Mouse (Mus musculus): ENCODE measurements around the gene Rora.

Rora gene

DNA sequence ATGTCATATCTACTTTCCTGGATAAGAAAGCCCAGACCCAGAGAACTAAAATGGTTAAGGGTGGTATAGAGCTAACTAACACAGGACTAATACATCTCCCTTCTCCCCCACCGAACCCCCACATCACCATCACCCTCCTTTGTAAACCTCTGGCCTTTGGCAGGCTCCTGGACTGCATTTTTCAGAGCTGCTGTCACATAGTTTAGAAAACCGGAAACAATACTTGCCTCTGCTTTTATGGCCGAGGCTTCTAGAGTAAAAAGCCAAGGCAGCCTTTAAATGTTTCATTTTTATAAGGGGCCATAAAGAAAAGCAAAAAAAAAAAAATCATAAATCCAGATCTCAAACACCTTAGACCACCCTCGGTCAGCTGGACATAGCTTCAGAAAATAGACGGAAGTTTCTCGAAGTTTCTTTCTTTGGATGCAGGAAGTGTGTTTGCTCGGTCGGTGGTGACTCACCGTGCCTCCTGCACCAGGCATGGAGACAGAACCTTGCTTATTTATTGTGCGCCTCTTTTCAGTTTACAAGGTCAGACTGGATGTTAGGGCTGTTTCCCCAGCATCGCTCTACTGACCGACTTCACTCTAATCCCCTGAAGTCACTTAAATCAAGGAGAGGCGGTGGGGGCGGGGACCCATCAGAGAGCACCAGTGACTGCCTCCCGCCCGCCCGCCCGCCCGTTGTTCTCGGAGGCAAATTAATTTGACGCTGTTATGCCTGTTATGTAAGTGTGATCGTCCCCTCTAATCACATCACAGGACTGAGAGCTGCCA is 471.6 kb downstream of the Rora start:
- Histone ChIP-seq H3K4me3 (replicated peaks; ENCODE audit: low read length) (no peak overlapping the region), H3K27me3 (ENCODE audit: insufficient read depth, low read length) (no peaks in the 10 kb centered on the region; the same call in 1 of the 2 replicates), H3K36me3 (ENCODE audit: insufficient read depth, low read length) (no peaks in the 10 kb centered on the region), H3K9me3 (ENCODE audit: low read length) (no peaks in the 10 kb centered on the region), H3K4me1 (replicated peaks; ENCODE audit: low read depth, low read length) (no peaks in the 10 kb centered on the region)
- TF ChIP-seq CTCF (conservative IDR thresholded peaks at IDR 0.05; ENCODE audit: low read length) (no peak), POU5F1 (IDR thresholded peaks at IDR 0.05; ENCODE audit: borderline replicate concordance, low read length) (no peak), NANOG (IDR thresholded peaks at IDR 0.05; ENCODE audit: borderline replicate concordance, low read length) (no peak)

DNA sequence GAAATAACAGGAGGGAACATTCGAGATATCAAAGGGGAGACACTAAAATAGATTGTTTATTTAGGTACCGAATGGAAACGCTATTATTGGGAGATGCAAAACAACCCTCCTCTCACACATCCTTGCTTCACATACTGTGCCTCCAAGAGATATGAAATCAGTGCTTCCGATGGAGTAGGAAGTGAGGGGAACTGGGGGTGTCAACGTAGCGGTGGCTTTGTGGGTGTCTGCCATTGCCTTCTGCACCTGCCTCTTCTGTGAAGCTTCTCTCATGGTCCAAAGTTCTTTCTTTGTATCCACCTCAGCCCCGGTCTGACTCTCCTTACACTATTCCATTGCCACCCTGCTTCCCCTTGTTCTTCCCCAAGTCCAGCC is 472.2 kb downstream of the Rora start:
- TF ChIP-seq NANOG (IDR thresholded peaks at IDR 0.05; ENCODE audit: borderline replicate concordance, low read length): no peak
- TF ChIP-seq CTCF (conservative IDR thresholded peaks at IDR 0.05; ENCODE audit: low read length): no peak
- no peak for TF ChIP-seq POU5F1 (IDR thresholded peaks at IDR 0.05; ENCODE audit: borderline replicate concordance, low read length)
- Histone ChIP-seq H3K36me3 (ENCODE audit: insufficient read depth, low read length) (no peaks in the 10 kb centered on the region), H3K27me3 (ENCODE audit: insufficient read depth, low read length) (no peaks in the 10 kb centered on the region; the same call in 1 of the 2 replicates), H3K4me3 (replicated peaks; ENCODE audit: low read length) (no peak overlapping the region), H3K9me3 (ENCODE audit: low read length) (no peaks in the 10 kb centered on the region), H3K4me1 (replicated peaks; ENCODE audit: low read depth, low read length) (no peaks in the 10 kb centered on the region)

DNA sequence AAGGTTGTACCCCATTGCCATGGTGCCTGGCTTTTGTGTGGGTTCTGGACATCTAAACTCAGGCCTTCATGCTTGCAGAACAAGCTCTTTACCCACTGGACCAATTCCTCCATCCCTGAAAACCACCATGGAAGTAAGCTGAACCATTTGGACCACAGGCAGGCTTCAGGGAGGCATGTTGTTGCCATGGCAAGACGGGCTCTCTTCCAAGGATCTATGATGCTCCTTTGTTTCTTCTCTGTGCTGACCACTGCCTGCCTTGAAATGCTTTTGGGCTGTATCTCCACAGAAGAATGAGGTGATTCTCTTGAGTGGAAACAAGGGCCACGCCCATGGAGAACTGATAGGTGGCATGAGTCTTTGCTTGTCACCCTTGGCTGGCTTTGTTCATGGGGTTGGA is 473.0 kb downstream of the Rora start:
- Histone ChIP-seq H3K27me3 (ENCODE audit: insufficient read depth, low read length) (no peaks in the 10 kb centered on the region; the same call in 1 of the 2 replicates), H3K4me1 (replicated peaks; ENCODE audit: low read depth, low read length) (no peaks in the 10 kb centered on the region), H3K9me3 (ENCODE audit: low read length) (no peaks in the 10 kb centered on the region), H3K4me3 (replicated peaks; ENCODE audit: low read length) (no peak overlapping the region), H3K36me3 (ENCODE audit: insufficient read depth, low read length) (no peaks in the 10 kb centered on the region)
- TF ChIP-seq NANOG (IDR thresholded peaks at IDR 0.05; ENCODE audit: borderline replicate concordance, low read length) (no peak), POU5F1 (IDR thresholded peaks at IDR 0.05; ENCODE audit: borderline replicate concordance, low read length) (no peak), CTCF (conservative IDR thresholded peaks at IDR 0.05; ENCODE audit: low read length) (no peak)

DNA sequence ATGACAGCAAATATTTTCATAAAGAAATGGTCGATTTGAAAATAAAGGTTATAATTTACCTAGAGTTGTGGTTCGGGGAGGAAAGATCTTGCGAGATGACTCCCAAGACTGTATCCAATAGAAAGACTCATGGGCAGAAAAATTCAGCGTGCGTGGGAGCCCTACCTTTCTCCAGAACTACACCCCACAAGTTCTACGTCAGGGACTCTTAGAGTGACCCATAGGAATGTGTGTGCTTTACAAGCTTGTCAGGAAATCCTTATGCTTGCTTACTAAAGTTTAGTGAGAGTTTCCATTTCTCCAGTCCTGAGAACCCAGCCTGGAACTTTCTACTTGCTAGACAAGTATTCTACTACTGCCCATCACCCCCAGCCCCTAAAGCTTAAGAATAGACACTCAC is 474.7 kb downstream of the Rora start:
- TF ChIP-seq POU5F1 (IDR thresholded peaks at IDR 0.05; ENCODE audit: borderline replicate concordance, low read length): no peak
- TF ChIP-seq NANOG (IDR thresholded peaks at IDR 0.05; ENCODE audit: borderline replicate concordance, low read length): no peak
- TF ChIP-seq CTCF (conservative IDR thresholded peaks at IDR 0.05; ENCODE audit: low read length): no peak
- Histone ChIP-seq H3K9me3 (ENCODE audit: low read length) (no peaks in the 10 kb centered on the region), H3K36me3 (ENCODE audit: insufficient read depth, low read length) (no peaks in the 10 kb centered on the region), H3K27me3 (ENCODE audit: insufficient read depth, low read length) (no peaks in the 10 kb centered on the region; the same call in 1 of the 2 replicates), H3K4me3 (replicated peaks; ENCODE audit: low read length) (no peak overlapping the region), H3K4me1 (replicated peaks; ENCODE audit: low read depth, low read length) (no peaks in the 10 kb centered on the region)

DNA sequence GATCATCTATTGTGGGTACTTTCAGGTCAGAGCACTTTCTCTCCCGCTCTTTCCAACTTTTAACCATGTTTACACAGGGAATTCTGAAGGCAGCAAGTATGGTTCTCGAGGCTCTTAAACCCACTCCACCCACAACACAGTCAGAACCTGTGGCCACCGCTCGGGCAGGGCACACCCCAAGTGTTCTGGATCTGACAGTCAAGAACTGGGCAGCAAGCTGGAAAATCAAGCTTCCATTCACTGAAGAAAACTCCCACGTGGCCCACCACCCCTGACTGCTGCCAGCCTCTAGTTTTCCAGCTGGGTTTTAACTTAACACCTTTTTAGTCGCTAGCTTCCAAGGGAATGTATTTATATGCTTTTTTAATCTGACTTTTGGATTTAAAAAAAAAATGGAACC is 479.4 kb downstream of the Rora start:
- Histone ChIP-seq H3K36me3 (ENCODE audit: insufficient read depth, low read length) (no peaks in the 10 kb centered on the region), H3K4me1 (replicated peaks; ENCODE audit: low read depth, low read length) (no peaks in the 10 kb centered on the region), H3K9me3 (ENCODE audit: low read length) (no peaks in the 10 kb centered on the region), H3K27me3 (ENCODE audit: insufficient read depth, low read length) (peaks cover 3% of the 10 kb centered on the region; the same call in 1 of the 2 replicates), H3K4me3 (replicated peaks; ENCODE audit: low read length) (no peak overlapping the region)
- TF ChIP-seq NANOG (IDR thresholded peaks at IDR 0.05; ENCODE audit: borderline replicate concordance, low read length): no peak

DNA sequence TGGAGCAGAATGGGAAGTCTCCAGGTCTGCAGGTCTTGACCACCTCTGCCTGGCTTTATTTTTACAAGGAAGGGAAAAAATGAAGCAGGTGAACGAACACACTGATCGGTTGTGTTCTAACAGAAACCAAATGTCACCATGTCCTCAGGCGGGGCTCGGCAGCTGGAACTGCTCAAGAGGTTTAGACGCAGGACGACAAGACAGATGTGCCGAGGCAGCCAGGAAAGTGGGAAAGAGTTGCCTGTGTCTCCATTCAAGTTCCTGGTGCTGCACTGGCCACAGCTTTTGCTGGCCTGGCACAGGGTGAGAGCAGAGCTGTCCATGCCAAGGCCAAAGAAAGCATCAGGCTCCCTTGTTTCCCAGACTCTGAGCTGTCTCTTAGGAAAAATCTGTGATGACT is 480.1 kb downstream of the Rora start:
- Histone ChIP-seq H3K4me1 (replicated peaks; ENCODE audit: low read depth, low read length) (no peaks in the 10 kb centered on the region), H3K9me3 (ENCODE audit: low read length) (no peaks in the 10 kb centered on the region), H3K4me3 (replicated peaks; ENCODE audit: low read length) (no peak overlapping the region), H3K36me3 (ENCODE audit: insufficient read depth, low read length) (no peaks in the 10 kb centered on the region), H3K27me3 (ENCODE audit: insufficient read depth, low read length) (peaks cover 3% of the 10 kb centered on the region; the same call in 1 of the 2 replicates)
- TF ChIP-seq POU5F1 (IDR thresholded peaks at IDR 0.05; ENCODE audit: borderline replicate concordance, low read length) (no peak), CTCF (conservative IDR thresholded peaks at IDR 0.05; ENCODE audit: low read length) (no peak), NANOG (IDR thresholded peaks at IDR 0.05; ENCODE audit: borderline replicate concordance, low read length) (no peak)

DNA sequence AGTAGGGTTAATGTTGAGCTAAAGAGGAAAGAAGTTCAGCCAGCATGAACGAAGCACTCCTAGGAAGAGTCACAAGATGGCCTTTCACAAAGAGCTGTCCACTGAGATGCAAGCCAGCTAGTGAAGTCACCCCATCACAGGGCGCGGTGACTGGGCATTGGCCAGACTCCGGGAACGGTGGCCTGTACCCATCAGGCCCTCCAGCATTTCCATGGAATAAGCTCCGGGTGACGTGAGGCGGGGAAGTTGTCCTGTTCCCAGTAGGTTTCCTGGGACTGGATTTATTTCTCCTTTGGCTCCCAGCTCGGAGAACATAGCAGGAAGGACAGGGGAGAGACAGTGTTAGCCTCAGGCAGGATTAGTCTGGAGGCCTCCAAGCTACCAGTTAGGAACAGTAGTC is 481.0 kb downstream of the Rora start:
- Histone ChIP-seq H3K4me3 (replicated peaks; ENCODE audit: low read length) (no peak overlapping the region), H3K9me3 (ENCODE audit: low read length) (no peaks in the 10 kb centered on the region), H3K27me3 (ENCODE audit: insufficient read depth, low read length) (peaks cover 3% of the 10 kb centered on the region; the same call in 1 of the 2 replicates), H3K36me3 (ENCODE audit: insufficient read depth, low read length) (no peaks in the 10 kb centered on the region), H3K4me1 (replicated peaks; ENCODE audit: low read depth, low read length) (no peaks in the 10 kb centered on the region)
- TF ChIP-seq POU5F1 (IDR thresholded peaks at IDR 0.05; ENCODE audit: borderline replicate concordance, low read length) (no peak), CTCF (conservative IDR thresholded peaks at IDR 0.05; ENCODE audit: low read length) (no peak), NANOG (IDR thresholded peaks at IDR 0.05; ENCODE audit: borderline replicate concordance, low read length) (no peak)

DNA sequence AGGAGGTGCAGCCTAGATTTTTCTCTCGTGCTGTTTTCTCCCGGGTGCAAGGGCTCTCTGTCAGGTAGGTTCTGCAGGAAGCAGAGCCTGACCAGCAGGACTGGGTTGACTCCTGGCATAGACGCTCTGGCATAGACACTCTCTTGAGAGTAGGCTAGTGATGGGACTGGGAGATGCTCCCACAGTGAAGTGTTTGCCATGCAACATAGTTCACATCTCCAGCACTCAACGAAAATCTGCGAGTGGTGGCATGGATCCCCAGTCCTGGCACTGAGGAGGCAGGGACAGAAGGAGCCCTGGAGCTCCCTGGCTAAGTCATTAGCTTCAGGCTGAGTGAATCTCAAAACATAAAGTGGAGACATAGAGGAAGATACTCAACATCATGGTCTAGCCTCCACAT is 483.2 kb downstream of the Rora start:
- Histone ChIP-seq H3K4me3 (replicated peaks; ENCODE audit: low read length) (no peak overlapping the region), H3K27me3 (ENCODE audit: insufficient read depth, low read length) (peaks cover 3% of the 10 kb centered on the region; the same call in 1 of the 2 replicates), H3K4me1 (replicated peaks; ENCODE audit: low read depth, low read length) (no peaks in the 10 kb centered on the region), H3K9me3 (ENCODE audit: low read length) (no peaks in the 10 kb centered on the region), H3K36me3 (ENCODE audit: insufficient read depth, low read length) (no peaks in the 10 kb centered on the region)
- no peak for TF ChIP-seq POU5F1 (IDR thresholded peaks at IDR 0.05; ENCODE audit: borderline replicate concordance, low read length)
- TF ChIP-seq NANOG (IDR thresholded peaks at IDR 0.05; ENCODE audit: borderline replicate concordance, low read length): no peak
- TF ChIP-seq CTCF (conservative IDR thresholded peaks at IDR 0.05; ENCODE audit: low read length): no peak

DNA sequence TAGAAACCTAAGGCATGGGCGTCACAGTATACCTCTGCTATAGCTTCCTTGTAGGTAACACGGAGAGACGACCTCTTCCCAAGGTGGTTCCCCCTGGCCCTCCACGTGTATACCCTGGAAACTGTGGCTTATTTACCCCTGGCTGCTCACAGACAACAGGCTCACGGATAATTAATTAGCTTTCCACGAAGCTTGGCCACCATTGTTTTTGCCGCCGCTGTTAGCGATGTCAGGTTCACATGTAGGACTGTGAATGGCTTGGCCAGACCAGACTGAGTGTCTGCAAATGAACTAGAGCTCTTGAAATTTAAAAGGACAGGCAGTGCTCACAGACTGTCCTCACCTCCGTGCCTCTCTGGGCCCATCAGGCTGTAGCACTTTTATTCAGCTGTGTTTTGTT is 483.8 kb downstream of the Rora start:
- H3K27me3 ChIP-seq (ENCODE audit: insufficient read depth, low read length): peaks cover 3% of the 10 kb centered on the region; the same call in 1 of the 2 replicates
- TF ChIP-seq CTCF (conservative IDR thresholded peaks at IDR 0.05; ENCODE audit: low read length) (no peak), NANOG (IDR thresholded peaks at IDR 0.05; ENCODE audit: borderline replicate concordance, low read length) (no peak)
- H3K4me3 ChIP-seq (replicated peaks; ENCODE audit: low read length): no peak overlapping the region
- no peaks in the 10 kb centered on the region for H3K36me3 ChIP-seq (ENCODE audit: insufficient read depth, low read length)
- no peaks in the 10 kb centered on the region for H3K9me3 ChIP-seq (ENCODE audit: low read length)
- H3K4me1 ChIP-seq (replicated peaks; ENCODE audit: low read depth, low read length): no peaks in the 10 kb centered on the region

All from E14TG2a.4 (cell line).